Mouse (Mus musculus) urinary bladder, adult 18-20 months (tissue): ENCODE measurements at regions not wholly inside any gene's neighbourhood (a gene's known extent, or its start where the extent isn't known, plus 50 kb on each side); places are given as distances from the start of the nearest gene placed in this dataset.
"Not testable (repeated sequence)": the region's sequence is repeated elsewhere in the genome, so short reads cannot be mapped to it uniquely, and the experiment has no call there.

Experiments
- DNase-seq, 2 experiments: peaks; one replicate each; pipeline ENCODE4 v3.0.0; 2022; ENCODE audit warnings: low spot score in 2 of 2, mixed read lengths in 2 of 2

DNA sequence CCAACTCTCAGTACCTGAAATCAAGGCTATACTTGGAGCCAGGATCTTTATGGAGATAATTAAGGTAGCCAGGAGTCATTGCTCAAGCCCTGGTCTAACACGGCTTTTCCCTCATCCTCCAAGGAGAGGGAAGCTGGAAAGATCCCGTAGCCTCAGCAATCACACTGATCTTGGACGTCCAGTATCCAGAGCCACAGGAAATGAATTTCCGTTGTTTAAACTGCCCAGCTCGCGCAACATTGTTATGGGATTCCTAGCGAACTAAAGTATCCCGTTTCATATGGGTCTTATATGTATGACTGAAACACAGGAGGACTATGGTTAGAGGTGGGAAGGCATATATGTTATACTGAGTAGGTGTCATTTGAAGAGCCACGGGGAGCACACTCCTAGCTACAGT, 126.3 kb upstream of the Lnx1 start:
- DNase-seq = no peak

DNA sequence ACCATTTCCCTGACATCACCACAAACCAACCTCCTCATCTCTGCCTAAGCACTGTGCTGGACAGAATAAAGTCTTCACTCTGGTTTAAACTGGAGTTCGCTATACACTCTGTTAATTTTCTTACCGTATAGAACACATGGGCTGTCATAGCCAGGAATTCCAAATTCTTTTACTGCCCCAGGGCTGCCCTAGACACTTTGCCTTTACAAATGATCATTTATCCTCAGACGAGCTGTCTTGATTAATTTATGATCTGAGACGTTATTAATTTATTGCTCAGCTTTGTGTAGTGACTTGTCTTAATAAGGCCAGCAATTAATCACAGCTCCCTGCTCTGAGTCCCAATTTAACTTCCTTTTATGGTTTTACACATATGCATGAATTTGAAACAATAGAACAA, 125.2 kb upstream of the Lnx1 start:
- DNase-seq = no peak

- DNase-seq = no peak
Measured at GRCm38 (mm10) chr5:74825517-74826254, 123.0 kb upstream of the Lnx1 start.

DNA sequence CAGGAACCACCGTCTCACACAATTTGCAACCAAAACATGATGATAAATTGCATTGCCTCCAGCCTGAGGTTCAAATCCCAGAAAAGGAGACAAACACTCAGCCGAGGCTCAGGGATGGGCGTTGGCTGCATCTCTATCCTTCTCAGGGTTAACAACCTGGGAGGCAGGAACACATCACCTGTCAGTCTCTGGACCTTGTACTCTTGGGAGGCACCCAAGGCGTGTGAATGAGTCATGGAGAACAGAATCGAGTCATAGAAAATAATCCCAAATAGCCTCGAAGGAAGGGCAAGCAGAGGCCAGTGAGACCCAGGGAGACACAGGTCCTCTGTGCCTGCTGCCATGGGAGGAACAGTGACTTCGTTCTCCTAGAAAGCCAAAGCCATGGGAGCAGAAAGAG, 121.0 kb upstream of the Lnx1 start:
- no peak for DNase-seq

- DNase-seq = no peak
Measured at GRCm38 (mm10) chr5:74821969-74822368, 119.3 kb upstream of the Lnx1 start.

DNA sequence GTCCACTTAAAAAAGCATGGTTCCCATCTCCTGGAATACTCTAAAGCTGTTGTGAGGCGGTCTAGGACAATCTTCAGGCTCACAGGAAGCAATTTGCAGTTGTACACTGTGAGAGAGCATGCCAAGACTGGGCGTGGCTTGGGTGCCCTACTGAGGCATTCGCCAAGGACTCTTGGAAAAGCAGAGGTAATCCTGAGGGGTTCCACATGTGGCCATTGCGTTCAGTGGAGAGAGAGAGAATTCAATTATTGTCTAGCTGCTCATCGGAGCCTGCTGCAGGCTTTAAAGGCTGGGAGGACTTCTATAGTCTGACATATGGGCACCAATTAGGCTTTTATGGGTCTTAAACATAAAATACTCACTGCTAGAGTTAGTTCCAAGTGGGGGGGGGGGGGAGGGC, 113.8 kb upstream of the Lnx1 start:
- DNase-seq = no peak

GRCm38 (mm10) chr5:74813396-74813795, 110.7 kb upstream of the Lnx1 start:
- DNase-seq = no peak

DNA sequence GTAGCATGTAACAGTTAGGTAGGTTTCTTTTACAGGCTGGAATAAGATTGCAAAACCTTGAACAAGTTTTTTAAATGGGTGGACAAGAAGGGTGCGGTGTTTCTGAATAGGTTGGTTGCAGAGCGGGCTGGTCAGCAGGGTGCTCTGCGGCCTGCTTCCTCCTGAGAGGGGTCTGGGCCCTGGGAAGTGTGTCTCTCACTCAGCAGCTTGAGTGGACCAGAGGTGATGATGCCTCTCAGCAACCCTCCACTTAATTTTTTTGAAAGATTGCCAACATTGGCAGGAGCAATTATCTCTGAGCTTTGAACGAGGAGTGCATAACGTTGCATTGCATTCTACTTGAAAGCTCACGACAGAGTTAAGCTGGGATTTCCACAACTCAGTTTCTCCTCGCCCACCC, 108.3 kb upstream of the Lnx1 start:
- DNase-seq = no peak

- DNase-seq = no peak
Measured at GRCm38 (mm10) chr5:74807581-74808221, 105.0 kb upstream of the Lnx1 start.

GRCm38 (mm10) chr5:74801946-74802345, 99.2 kb upstream of the Lnx1 start:
- DNase-seq = no peak

GRCm38 (mm10) chr5:74800351-74800750, 97.6 kb upstream of the Lnx1 start:
- DNase-seq = no peak

DNA sequence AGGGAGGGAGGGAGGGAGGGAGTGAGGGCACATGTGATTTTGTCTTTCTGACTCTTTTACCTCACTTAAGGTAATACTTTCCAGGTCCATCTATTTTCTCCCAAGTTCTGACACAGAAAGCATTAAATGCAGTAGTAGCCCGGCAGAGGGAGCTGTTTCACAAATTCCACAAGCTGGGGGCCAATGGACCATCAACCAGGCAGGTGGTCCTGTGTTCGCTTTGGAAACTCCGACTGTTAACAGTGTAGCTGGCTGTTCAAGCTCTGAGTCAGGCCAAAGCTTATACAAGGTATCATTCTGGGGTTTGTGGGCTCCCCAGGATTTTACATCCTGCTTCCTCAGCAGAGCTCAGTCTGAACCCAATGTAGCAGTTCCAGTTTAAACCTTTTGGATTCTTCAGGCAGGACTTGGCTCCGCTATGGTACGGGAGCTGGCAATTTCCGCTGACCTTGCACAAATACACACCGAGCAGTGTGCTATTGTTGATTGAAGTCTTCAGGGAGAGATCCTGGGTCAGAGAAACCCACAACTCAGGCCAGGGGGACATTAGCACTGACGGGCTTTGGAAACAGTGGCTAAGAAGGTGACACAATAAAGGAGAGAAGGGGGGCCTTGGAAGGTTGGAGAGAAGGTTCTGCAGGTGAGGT, 93.8 kb upstream of the Lnx1 start:
- peak in 1 of 2 experiments; percentile 10 for DNase-seq

DNA sequence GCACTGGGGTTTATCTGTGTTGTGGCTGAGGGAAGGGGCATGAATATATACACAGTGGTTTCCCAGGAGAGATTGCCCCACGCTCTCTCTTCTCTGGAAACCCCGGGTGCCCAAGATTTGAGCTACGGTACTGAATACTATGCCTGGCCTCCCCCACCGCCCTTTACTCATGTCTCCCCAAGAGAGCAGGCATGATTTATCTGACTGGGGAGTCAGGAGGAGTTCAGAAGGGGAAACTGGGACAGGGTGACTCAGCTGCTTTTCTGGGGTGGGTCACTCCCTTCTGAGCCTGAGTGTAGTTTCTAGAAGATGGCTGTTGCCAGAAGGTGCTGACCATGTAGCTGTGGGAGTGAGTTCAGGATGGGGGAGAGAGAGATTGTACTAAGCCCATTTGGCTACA, 92.0 kb upstream of the Lnx1 start:
- DNase-seq = peak in 1 of 2 experiments; percentile 34

- no peak for DNase-seq
Measured at GRCm38 (mm10) chr5:74793431-74793830, 90.7 kb upstream of the Lnx1 start.

DNA sequence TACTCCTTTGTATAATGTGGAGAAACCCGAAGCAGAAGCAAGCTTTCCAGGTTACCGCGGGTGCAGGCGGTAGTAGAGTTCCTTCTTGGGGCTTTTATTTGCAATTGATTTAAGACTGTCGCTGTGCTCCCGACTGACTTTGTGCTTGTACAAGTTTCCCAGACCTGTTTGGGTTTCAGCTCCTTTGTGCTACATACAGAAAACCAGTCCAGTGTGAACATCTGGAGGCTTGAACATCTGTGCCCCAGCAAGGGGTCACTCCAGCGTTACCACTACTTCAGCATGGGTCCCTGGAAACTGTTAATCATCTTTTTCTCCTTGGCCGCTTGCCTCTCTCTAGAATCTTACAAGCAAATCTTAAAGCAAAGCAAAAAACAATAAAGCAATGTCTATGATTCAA, 90.2 kb upstream of the Lnx1 start:
- DNase-seq = no peak

DNA sequence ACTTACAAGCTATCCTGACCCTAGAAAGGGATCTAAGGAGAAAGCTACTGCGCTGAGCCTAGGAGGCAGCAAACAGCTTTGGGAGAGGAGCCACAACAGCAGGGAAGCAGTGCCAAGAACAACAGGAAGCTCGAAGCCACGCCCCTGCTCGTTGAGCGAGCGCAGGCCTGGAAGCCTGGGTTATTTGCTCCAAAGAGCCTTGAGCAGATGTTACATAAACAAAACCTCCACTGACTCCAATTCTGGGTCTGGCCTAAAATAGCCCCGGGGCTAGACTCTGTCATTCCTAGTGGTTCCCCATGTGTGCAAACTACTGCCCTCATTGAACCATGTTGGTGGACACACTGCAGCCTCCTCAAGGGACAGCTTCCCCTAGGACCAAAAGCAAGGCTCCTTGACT, 89.6 kb upstream of the Lnx1 start:
- DNase-seq = peak; percentile 67 to 86

GRCm38 (mm10) chr5:74790501-74790900, 87.8 kb upstream of the Lnx1 start:
- DNase-seq = not testable (repeated sequence)

DNA sequence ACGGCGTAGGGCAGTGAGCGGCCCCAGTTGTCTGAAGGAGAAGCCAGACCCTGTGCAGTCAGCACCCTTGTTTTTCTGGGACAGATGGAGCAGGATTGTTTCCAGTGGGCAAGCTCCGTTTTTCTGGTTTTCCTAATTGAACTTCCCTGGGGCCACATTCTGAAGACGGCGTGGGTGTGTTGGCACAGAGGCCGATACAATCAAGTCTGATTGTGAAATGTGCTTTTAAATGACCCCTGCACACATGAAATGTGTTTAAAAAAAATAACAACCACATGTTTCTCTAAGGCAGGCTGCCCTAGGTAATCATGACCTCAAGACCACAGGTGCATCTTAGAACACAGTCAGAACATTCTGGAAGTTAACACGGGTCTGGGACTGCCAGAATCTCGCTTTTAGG, 81.2 kb upstream of the Lnx1 start:
- DNase-seq = peak; percentile 7 to 22

DNA sequence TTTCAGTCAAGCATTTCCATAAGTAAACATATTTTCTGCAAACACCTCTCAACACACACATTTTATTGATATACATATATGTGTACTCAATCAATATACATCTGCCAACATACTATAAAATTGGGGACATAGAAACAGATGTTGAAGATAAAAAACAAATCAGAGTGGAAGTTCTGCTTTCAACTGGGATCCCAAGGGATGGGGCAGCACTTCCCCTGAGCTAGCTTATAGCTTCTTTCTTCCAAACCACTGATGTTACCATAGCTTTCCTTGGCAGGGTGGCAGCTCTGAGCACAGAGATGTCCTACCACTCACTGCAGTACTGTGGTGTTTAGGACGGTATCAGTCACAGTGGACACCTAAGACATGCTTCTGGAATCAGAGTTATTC, 75.4 kb upstream of the Lnx1 start:
- no peak for DNase-seq

GRCm38 (mm10) chr5:74777381-74778075, 74.8 kb upstream of the Lnx1 start:
- DNase-seq = no peak

GRCm38 (mm10) chr5:74776081-74776480, 73.4 kb upstream of the Lnx1 start:
- DNase-seq = no peak

DNA sequence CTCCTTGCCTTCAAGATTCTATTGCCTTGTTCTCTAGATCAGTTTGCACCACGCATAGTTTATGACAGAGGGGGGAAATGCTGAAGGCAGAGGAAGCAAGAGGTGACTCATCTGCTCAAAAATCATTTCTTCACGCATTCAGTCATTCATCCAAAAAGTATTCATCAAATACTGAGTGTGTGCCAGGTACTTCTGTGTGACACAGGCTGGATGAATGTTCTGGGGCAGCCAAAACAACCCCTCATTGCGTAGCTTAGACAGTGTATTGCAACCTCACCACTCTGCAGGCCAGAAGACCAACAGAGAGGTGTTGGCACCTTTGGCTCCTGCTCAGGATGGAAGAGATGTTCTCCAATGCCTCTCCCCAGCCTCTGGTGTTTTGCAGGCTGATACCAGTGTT, 72.9 kb upstream of the Lnx1 start:
- no peak for DNase-seq
